Mouse (Mus musculus) stomach, postnatal 0 days (tissue): Measurements from ENCODE around the gene Syndig1.

Experiments used
- CTCF ChIP-seq: IDR thresholded peaks from 2 replicates; pipeline ENCODE4 v1.5.1; 2016; ENCODE audit warnings: antibody characterized with exemption, low read depth, mild to moderate bottlenecking, moderate library complexity
- EP300 ChIP-seq: optimal IDR thresholded peaks from 2 replicates; pipeline ENCODE3; 2016; ENCODE audit warnings: antibody characterized with exemption

DNA sequence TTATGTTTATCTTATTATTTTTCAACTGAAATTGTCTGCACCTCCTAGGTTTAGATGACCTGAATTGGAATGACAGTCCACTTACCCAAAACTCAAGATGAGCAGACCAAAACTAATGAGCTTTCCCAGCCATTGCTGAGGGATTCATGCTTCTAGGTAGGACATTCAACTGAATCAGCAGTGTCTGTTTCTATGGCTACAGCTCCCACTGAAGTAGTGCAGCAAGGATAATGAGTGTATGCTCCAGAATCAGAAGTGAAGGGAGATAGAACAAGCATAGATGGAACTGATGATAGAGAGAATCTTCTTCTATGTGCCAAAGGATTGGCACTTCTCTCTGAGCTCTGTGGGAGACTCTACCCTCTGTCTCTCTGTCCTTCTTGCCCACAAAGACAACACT, 158.6 kb downstream of the Syndig1 start:
- no peak for TF ChIP-seq CTCF
- TF ChIP-seq EP300: no peak
